Mouse (Mus musculus): Measurements from ENCODE around the gene Tbl3.

DNA sequence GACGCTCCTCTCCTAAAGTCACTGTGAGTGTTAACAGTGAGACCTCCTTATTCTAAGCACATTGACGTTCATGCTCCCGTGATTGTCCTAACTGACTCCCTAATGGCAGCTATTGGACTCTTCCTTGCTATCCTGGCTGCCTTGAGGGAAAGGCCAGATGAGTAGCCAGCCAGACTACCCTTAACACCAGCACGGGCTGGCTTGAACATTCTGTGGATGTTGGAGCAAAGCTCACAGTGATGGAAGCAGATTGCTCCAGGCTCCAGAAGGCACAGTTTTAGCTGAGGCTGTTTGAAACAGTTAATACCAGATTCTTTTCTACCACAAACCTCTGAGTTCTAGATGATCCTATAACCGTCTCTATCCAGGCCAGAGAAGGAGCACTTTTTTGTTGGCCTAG is 36.4 kb upstream of the Tbl3 start:
- TF ChIP-seq CTCF (IDR thresholded peaks at IDR 0.05; ENCODE audit: extremely low read depth, insufficient read length, insufficient replicate concordance, low read depth, low read length) (no peak), POLR2A (IDR thresholded peaks at IDR 0.05; ENCODE audit: low read depth, low read length) (no peak)
